Mouse (Mus musculus) forebrain, postnatal 0 days (tissue): ENCODE results near the gene Mrpl9. TPM values are rescaled to one million over a fixed set of nuclear protein-coding genes. Genes with fewer than 3 reads are reported as not detected.

ENCODE experiments used
- ATAC-seq: fragments of 200-750 bp; cut with Nextera tagmentation; 2 replicates; pipeline ENCODE4 v1.8.0; 2017; ENCODE audit warnings: mild to moderate bottlenecking, moderate library complexity
- DNase-seq: peaks from one replicate; pipeline ENCODE4 v3.0.0-alpha.2; 2015
- H3K27ac ChIP-seq: fragments of 300-500 bp; sonication (generic); 2 replicates; pipeline ENCODE4 v1.5.1; 2014; ENCODE audit warnings: low read depth, mild to moderate bottlenecking, antibody characterized with exemption, low read length, moderate library complexity, mixed read lengths
- H3K27me3 ChIP-seq: fragments of 300-500 bp; sonication (generic); 2 replicates; pipeline ENCODE4 v1.6.1; 2014; ENCODE audit warnings: mild to moderate bottlenecking, low read length, mixed read lengths; ENCODE audit not compliant: insufficient read depth
- H3K36me3 ChIP-seq: fragments of 300-500 bp; sonication (generic); 2 replicates; pipeline ENCODE4 v1.6.1; 2014; ENCODE audit warnings: mild to moderate bottlenecking, moderate library complexity; ENCODE audit not compliant: insufficient read depth
- H3K4me1 ChIP-seq: fragments of 300-500 bp; sonication (generic); 2 replicates; pipeline ENCODE4 v1.6.1; 2014; ENCODE audit warnings: antibody characterized with exemption; ENCODE audit not compliant: insufficient read depth
- H3K4me2 ChIP-seq: fragments of 300-500 bp; sonication (generic); 2 replicates; pipeline ENCODE4 v1.6.1; 2014; ENCODE audit warnings: low read depth, mild to moderate bottlenecking, moderate library complexity
- H3K4me3 ChIP-seq: fragments of 300-500 bp; sonication (generic); 2 replicates; pipeline ENCODE4 v1.5.1; 2014; ENCODE audit warnings: low read depth, low read length, mixed read lengths
- H3K9ac ChIP-seq: fragments of 300-500 bp; sonication (generic); 2 replicates; pipeline ENCODE4 v1.6.1; 2014; ENCODE audit warnings: mild to moderate bottlenecking
- H3K9me3 ChIP-seq: fragments of 300-500 bp; sonication (generic); 2 replicates; pipeline ENCODE4 v1.6.1; 2016; ENCODE audit warnings: low read length
- CTCF ChIP-seq: sonication (generic); IDR thresholded peaks from 2 replicates; pipeline ENCODE4 v1.5.1; 2016; ENCODE audit warnings: antibody characterized with exemption, control low read depth, low read depth
- WGBS: fragments of 180-500 bp; shearing (Covaris S2); extraction: QIAGEN DNeasy Blood & Tissue Kit; methylation state at CpG from one replicate; pipeline ENCODE4 v1.1.7; 2014; 5-methylcytosine and 5-hydroxymethylcytosine counted together
- polyA plus RNA-seq: library from polyadenylated mRNA; unstranded; fragments of >200 nt; fragmentation: Nextera tagmentation; extraction: Ambion mirVana; gene quantifications from 2 replicates; pipeline ENCODE4 v1.2.1, GENCODE M21; 2015
- total RNA-seq: library from RNA; depleted of rRNA; stranded (reverse); fragments of >200 nt; gene quantifications from 2 replicates; pipeline ENCODE4 v1.2.3, GENCODE M21; 2014

Mrpl9 gene
- total and polyA plus RNA-seq, 2 experiments from 2014 or later: 56.7 to 66.4 TPM

GRCm38 (mm10) chr3:94463926-94464578, 20.9 kb downstream of the Mrpl9 start:
- Histone ChIP-seq H3K27ac (peak overlapping the region; percentile 95), H3K4me1 (peaks cover 31% of the 10 kb centered on the region), H3K4me2 (no peak overlapping the region), H3K9ac (no peak overlapping the region), H3K9me3 (no peaks in the 10 kb centered on the region), H3K27me3 (no peaks in the 10 kb centered on the region), H3K4me3 (no peak overlapping the region), H3K36me3 (no peaks in the 10 kb centered on the region)
- no peak for TF ChIP-seq CTCF
- WGBS: 19% methylated on average over 11 of the region's 11 CpGs
- DNase-seq (peak; percentile 72), ATAC-seq (peak; percentile 73)

GRCm38 (mm10) chr3:94465632-94466430, 22.7 kb downstream of the Mrpl9 start:
- WGBS: 17% methylated on average over 13 of the region's 13 CpGs
- no peak overlapping the region; the same call in 1 of the 2 replicates for H3K4me2 ChIP-seq
- no peaks in the 10 kb centered on the region for H3K9me3 ChIP-seq
- H3K4me1 ChIP-seq: peaks cover 31% of the 10 kb centered on the region
- TF ChIP-seq CTCF: peak; percentile 30; the same call in 1 of the 2 replicates
- no peaks in the 10 kb centered on the region for H3K36me3 ChIP-seq
- DNase-seq: peak; percentile 85
- peak overlapping the region; percentile 37 for H3K9ac ChIP-seq
- peak; percentile 91 for ATAC-seq
- no peak overlapping the region for H3K4me3 ChIP-seq
- peak overlapping the region; percentile 95 for H3K27ac ChIP-seq
- H3K27me3 ChIP-seq: no peaks in the 10 kb centered on the region

- H3K27me3 ChIP-seq: no peaks in the 10 kb centered on the region
- DNase-seq (no peak), ATAC-seq (no peak)
- H3K36me3 ChIP-seq: no peaks in the 10 kb centered on the region
- no peaks in the 10 kb centered on the region for H3K9me3 ChIP-seq
- no peak overlapping the region for H3K27ac ChIP-seq
- peaks cover 41% of the 10 kb centered on the region for H3K4me1 ChIP-seq
- WGBS: 60% methylated on average over 3 of the region's 3 CpGs
- H3K9ac ChIP-seq: no peak overlapping the region
- no peak overlapping the region for H3K4me3 ChIP-seq
- TF ChIP-seq CTCF: no peak
- no peak overlapping the region for H3K4me2 ChIP-seq
Measured at GRCm38 (mm10) chr3:94468931-94469330, 25.8 kb downstream of the Mrpl9 start.

GRCm38 (mm10) chr3:94472447-94473114, 29.5 kb downstream of the Mrpl9 start:
- no peak for TF ChIP-seq CTCF
- peak; percentile 44; the same call in 1 of the 2 replicates for ATAC-seq
- H3K4me3 ChIP-seq: peak overlapping the region; percentile 5; the same call in 1 of the 2 replicates
- WGBS: 13% methylated on average over 28 of the region's 28 CpGs
- no peaks in the 10 kb centered on the region for H3K36me3 ChIP-seq
- H3K27me3 ChIP-seq: no peaks in the 10 kb centered on the region
- H3K9me3 ChIP-seq: no peaks in the 10 kb centered on the region
- H3K4me2 ChIP-seq: peak overlapping the region; percentile 47
- H3K27ac ChIP-seq: peak overlapping the region; percentile 67
- peaks cover 23% of the 10 kb centered on the region for H3K4me1 ChIP-seq
- no peak overlapping the region for H3K9ac ChIP-seq
- no peak for DNase-seq

- Histone ChIP-seq H3K27me3 (no peaks in the 10 kb centered on the region), H3K9ac (no peak overlapping the region), H3K4me2 (no peak overlapping the region), H3K9me3 (no peaks in the 10 kb centered on the region), H3K27ac (peak overlapping the region; percentile 67), H3K4me3 (no peak overlapping the region), H3K4me1 (peaks cover 23% of the 10 kb centered on the region), H3K36me3 (no peaks in the 10 kb centered on the region)
- no peak for DNase-seq
- no peak for TF ChIP-seq CTCF
- ATAC-seq: no peak
- 28% methylated on average over 10 of the region's 10 CpGs for WGBS
Measured at GRCm38 (mm10) chr3:94473115-94473505, 30.0 kb downstream of the Mrpl9 start.

GRCm38 (mm10) chr3:94473567-94474232, 30.6 kb downstream of the Mrpl9 start:
- Histone ChIP-seq H3K9ac (no peak overlapping the region), H3K4me3 (no peak overlapping the region), H3K27me3 (no peaks in the 10 kb centered on the region), H3K36me3 (no peaks in the 10 kb centered on the region), H3K4me2 (no peak overlapping the region), H3K9me3 (no peaks in the 10 kb centered on the region), H3K27ac (0 out of 2 replicates have a peak overlapping the region, but pooled peaks have one; percentile 60), H3K4me1 (peaks cover 23% of the 10 kb centered on the region)
- DNase-seq: no peak
- TF ChIP-seq CTCF: no peak
- no peak for ATAC-seq
- WGBS: 59% methylated on average over 5 of the region's 5 CpGs
